20 mouse cellular contexts compared by ENCODE assay signal in genomic region chr11:35024448-35024847, GRCm38 (mm10).
DNase-seq lines count a peak whose midpoint lies in the region; ATAC-seq and TF ChIP-seq lines count a peak whose summit lies in the region.
"Had no signal": no experiment of that assay in that cellular context is flagged by ENCODE, and none has a peak within 500 bp of the region (broad histone marks: within the 10 kb centered on the region; RNA-seq: fewer than 3 reads in every experiment).

No protein-coding gene starts in this region.

- no peak for TF ChIP-seq EP300 in stomach, postnatal 0 days (optimal IDR thresholded peaks at IDR 0.05)

- no peak for DNase-seq in heart, postnatal 14 days
- peak; percentile 13 for DNase-seq in kidney, postnatal 10 days
- no peak for DNase-seq in kidney, adult 9 months
- no peak for DNase-seq in stomach, postnatal 0 days (ENCODE audit: low spot score)
- DNase-seq in yolk sac, embryonic 10.5 days (ENCODE audit: low spot score): peak; percentile 71
- DNase-seq in layer of hippocampus, adult 9-11 months: no peak
- DNase-seq: adrenal gland, adult 2 months; cerebellum, adult 11-12 months; cerebellum, postnatal 36 days; gastrocnemius, postnatal 36 days; kidney, postnatal 14 days; layer of hippocampus, postnatal 36 days; thymus, postnatal 14 days had no signal

- H3K36me3 ChIP-seq in heart, embryonic 14.5 days (ENCODE audit: control insufficient read depth, insufficient read depth, low read length): no peaks in the 10 kb centered on the region
- no peaks in the 10 kb centered on the region for H3K36me3 ChIP-seq in stomach, embryonic 14.5 days (ENCODE audit: control insufficient read depth, insufficient read depth, low read length)
- no peaks in the 10 kb centered on the region for H3K36me3 ChIP-seq in stomach, postnatal 0 days (ENCODE audit: control insufficient read depth, insufficient read depth, low read length)
- H3K36me3 ChIP-seq: forebrain, embryonic 12.5 days; G1E; hindbrain, embryonic 12.5 days; midbrain, embryonic 10.5 days; neural tube, embryonic 13.5 days had no signal

- TF ChIP-seq CTCF in stomach, postnatal 0 days (IDR thresholded peaks at IDR 0.05; ENCODE audit: low read depth): no peak

- no peak overlapping the region for H3K27ac ChIP-seq in heart, embryonic 14.5 days (replicated peaks in 1 of 2; ENCODE audit: control insufficient read depth in 1 of 2, insufficient read depth in 1 of 2, low read depth in 2 of 2, low read length in 2 of 2)
- no peak overlapping the region for H3K27ac ChIP-seq in stomach, embryonic 14.5 days (ENCODE audit: low read length)
- no peak overlapping the region for H3K27ac ChIP-seq in stomach, postnatal 0 days (replicated peaks)
- H3K27ac ChIP-seq: forebrain, embryonic 12.5 days; hindbrain, embryonic 12.5 days; midbrain, embryonic 10.5 days; neural tube, embryonic 13.5 days had no signal

- H3K9ac ChIP-seq in heart, embryonic 14.5 days (ENCODE audit: low read length): no peak overlapping the region
- H3K9ac ChIP-seq in stomach, embryonic 14.5 days (replicated peaks; ENCODE audit: low read depth, low read length): no peak overlapping the region
- H3K9ac ChIP-seq in stomach, postnatal 0 days (ENCODE audit: low read length): no peak overlapping the region
- H3K9ac ChIP-seq: forebrain, embryonic 12.5 days; hindbrain, embryonic 12.5 days; neural tube, embryonic 13.5 days had no signal

- no peaks in the 10 kb centered on the region for H3K9me3 ChIP-seq in heart, embryonic 14.5 days (ENCODE audit: control insufficient read depth, low read length)
- no peaks in the 10 kb centered on the region for H3K9me3 ChIP-seq in stomach, embryonic 14.5 days (ENCODE audit: control insufficient read depth, low read depth, low read length)
- H3K9me3 ChIP-seq in stomach, postnatal 0 days (ENCODE audit: control insufficient read depth, low read length): no peaks in the 10 kb centered on the region
- H3K9me3 ChIP-seq: forebrain, embryonic 12.5 days; hindbrain, embryonic 12.5 days had no signal

- H3K4me2 ChIP-seq in heart, embryonic 14.5 days (ENCODE audit: low read length): peak overlapping the region; percentile 51
- H3K4me2 ChIP-seq in stomach, embryonic 14.5 days (replicated peaks; ENCODE audit: low read depth, low read length): peak overlapping the region; percentile 15
- H3K4me2 ChIP-seq in stomach, postnatal 0 days (replicated peaks; ENCODE audit: low read depth): no peak overlapping the region
- H3K4me2 ChIP-seq: forebrain, embryonic 12.5 days; hindbrain, embryonic 12.5 days; neural tube, embryonic 13.5 days had no signal

- intact Hi-C loops in heart, postnatal 14 days (cut with DNase I): no loop called here

- H3K27me3 ChIP-seq in heart, embryonic 14.5 days (ENCODE audit: control insufficient read depth, insufficient read depth, low read length): no peaks in the 10 kb centered on the region
- no peaks in the 10 kb centered on the region for H3K27me3 ChIP-seq in stomach, embryonic 14.5 days (ENCODE audit: control insufficient read depth, insufficient read depth, low read length)
- H3K27me3 ChIP-seq in stomach, postnatal 0 days (ENCODE audit: control insufficient read depth, insufficient read depth, low read length): no peaks in the 10 kb centered on the region
- H3K27me3 ChIP-seq: forebrain, embryonic 12.5 days; hindbrain, embryonic 12.5 days; neural tube, embryonic 13.5 days had no signal

- ATAC-seq in heart, embryonic 14.5 days (ENCODE audit: insufficient number of reproducible peaks, insufficient read depth, low FRiP score, low read depth): no peak
- ATAC-seq in stomach, embryonic 14.5 days (ENCODE audit: insufficient number of reproducible peaks, insufficient read depth, low FRiP score, low read depth): peak; percentile 49; the same call in 1 of the 2 replicates
- no peak for ATAC-seq in stomach, postnatal 0 days (ENCODE audit: low FRiP score, low TSS enrichment)

- peak overlapping the region in 1 of 2 experiments; percentile 7; a peak in 1 of 4 replicates for H3K4me3 ChIP-seq in heart, embryonic 14.5 days (ENCODE audit: control insufficient read depth in 1 of 2, insufficient read depth in 1 of 2, low read depth in 1 of 2, low read length in 2 of 2)
- H3K4me3 ChIP-seq in stomach, embryonic 14.5 days (ENCODE audit: low read depth, low read length): no peak overlapping the region
- H3K4me3 ChIP-seq in stomach, postnatal 0 days (ENCODE audit: low read depth, low read length): no peak overlapping the region
- H3K4me3 ChIP-seq: forebrain, embryonic 12.5 days; hindbrain, embryonic 12.5 days; midbrain, embryonic 10.5 days; neural tube, embryonic 13.5 days had no signal

- under 1% methylated on average over 8 of the region's 8 CpGs for WGBS in heart, embryonic 14.5 days
- WGBS in stomach, embryonic 14.5 days: 5% methylated on average over 8 of the region's 8 CpGs
- WGBS in stomach, postnatal 0 days: 5% methylated on average over 8 of the region's 8 CpGs

- H3K4me1 ChIP-seq in heart, embryonic 14.5 days (ENCODE audit: control insufficient read depth in 2 of 2, insufficient read depth in 2 of 2, low read length in 2 of 2): peaks cover 10 to 13% of the 10 kb centered on the region in 2 experiments
- H3K4me1 ChIP-seq in stomach, embryonic 14.5 days (ENCODE audit: control insufficient read depth, insufficient read depth, low read length): peaks cover 3% of the 10 kb centered on the region; the same call in 1 of the 2 replicates
- H3K4me1 ChIP-seq in stomach, postnatal 0 days (replicated peaks; ENCODE audit: control insufficient read depth, insufficient read depth): 0 out of 2 replicates have a peak, but pooled peaks cover 2% of the 10 kb centered on the region
- H3K4me1 ChIP-seq: forebrain, embryonic 12.5 days; hindbrain, embryonic 12.5 days; midbrain, embryonic 10.5 days; neural tube, embryonic 13.5 days had no signal

Comparison
In these comparisons a context has a peak if more than half of its experiments do, and no peak if none do; other contexts are left out.
1. DNase-seq: peak in kidney, postnatal 10 days (single experiment) and yolk sac, embryonic 10.5 days (single experiment); none in heart, postnatal 14 days (0 of 2), kidney, adult 9 months (single experiment), stomach, postnatal 0 days (single experiment) and layer of hippocampus, adult 9-11 months (single experiment).